Mouse (Mus musculus) heart, embryonic 16.5 days (tissue): ENCODE results near the gene Gm21900. TPM values are rescaled to one million over a fixed set of nuclear protein-coding genes. Genes with fewer than 3 reads are reported as not detected.
"Not testable (repeated sequence)": the region's sequence is repeated elsewhere in the genome, so short reads cannot be mapped to it uniquely, and the experiment has no call there.

Experiments
- ATAC-seq: fragments of 200-750 bp; cut with Nextera tagmentation; replicated peaks from 2 replicates; pipeline ENCODE4 v1.8.0; 2017; ENCODE audit warnings: moderate number of reproducible peaks; ENCODE audit not compliant: insufficient read depth, low FRiP score; ENCODE audit errors: extremely low read depth
- H3K27ac ChIP-seq: fragments of 300-500 bp; sonication (generic); 2 replicates; pipeline ENCODE4 v1.5.1; 2014; ENCODE audit warnings: mild to moderate bottlenecking, low read length, control low read depth, moderate library complexity
- H3K27me3 ChIP-seq: fragments of 300-500 bp; sonication (generic); 2 replicates; pipeline ENCODE4 v1.6.1; 2014; ENCODE audit warnings: low read length, mixed read lengths; ENCODE audit not compliant: control insufficient read depth, insufficient read depth
- H3K36me3 ChIP-seq: fragments of 300-500 bp; sonication (generic); 2 replicates; pipeline ENCODE4 v1.6.1; 2014; ENCODE audit not compliant: control insufficient read depth, insufficient read depth
- H3K4me1 ChIP-seq: fragments of 300-500 bp; sonication (generic); 2 replicates; pipeline ENCODE4 v1.6.1; 2014; ENCODE audit warnings: low read length, mixed read lengths; ENCODE audit not compliant: control insufficient read depth, insufficient read depth
- H3K4me2 ChIP-seq: fragments of 300-500 bp; sonication (generic); 2 replicates; pipeline ENCODE4 v1.6.1; 2014; ENCODE audit warnings: low read depth, mild to moderate bottlenecking, control low read depth, low read length
- H3K4me3 ChIP-seq: fragments of 300-500 bp; sonication (generic); 2 replicates; pipeline ENCODE4 v1.5.1; 2014; ENCODE audit warnings: mild to moderate bottlenecking, control low read depth, low read length
- H3K9ac ChIP-seq: fragments of 300-500 bp; sonication (generic); 2 replicates; pipeline ENCODE4 v1.6.1; 2014; ENCODE audit warnings: low read length, control low read depth
- H3K9me3 ChIP-seq: fragments of 300-500 bp; sonication (generic); replicated peaks from 2 replicates; pipeline ENCODE4 v1.6.1; 2016; ENCODE audit warnings: low read length; ENCODE audit not compliant: control insufficient read depth
- whole genome bisulfite sequencing: fragments of 180-500 bp; shearing (Covaris S2); extraction: QIAGEN DNeasy Blood & Tissue Kit; methylation state at CpG from one replicate; pipeline ENCODE4 v1.1.7; 2014; 5-methylcytosine and 5-hydroxymethylcytosine counted together
- polyA plus RNA-seq: library from polyadenylated mRNA; unstranded; fragments of >200 nt; fragmentation: Nextera tagmentation; extraction: Ambion mirVana; gene quantifications from 2 replicates; pipeline ENCODE4 v1.2.1, GENCODE M21; 2015

Gm21900 gene
- polyA plus RNA-seq = not detected in 2 replicates

GRCm38 (mm10) chrY:10616061-10616460 is at the start of gene Gm21900:
TSS of gene Gm21900 (plus strand) at chrY:10616361.
- H3K4me1 ChIP-seq, H3K27ac ChIP-seq, H3K9me3 ChIP-seq, H3K27me3 ChIP-seq, H3K4me3 ChIP-seq, H3K9ac ChIP-seq, H3K4me2 ChIP-seq, ATAC-seq, H3K36me3 ChIP-seq: not testable (repeated sequence)
- 55% methylated on average over 4 of the region's 4 CpGs for WGBS

- not testable (repeated sequence) for H3K36me3 ChIP-seq, H3K9me3 ChIP-seq, H3K9ac ChIP-seq, H3K27ac ChIP-seq, H3K27me3 ChIP-seq, H3K4me3 ChIP-seq, ATAC-seq, H3K4me1 ChIP-seq, H3K4me2 ChIP-seq
- WGBS = no CpG with 5 or more reads among the region's 25 CpGs
Measured at GRCm38 (mm10) chrY:10643516-10643915, 27.4 kb downstream of the Gm21900 start.

Other genes with a start within 250 kb of the Gm21900 start
- not detected in 2 replicates for gene Gm28510, start 203.6 kb upstream of the Gm21900 start, polyA plus RNA-seq
- gene Gm20737, start 80.3 kb upstream of the Gm21900 start, polyA plus RNA-seq = not detected in 2 replicates
- not detected in 2 replicates for gene Gm21775, start 62.9 kb upstream of the Gm21900 start, polyA plus RNA-seq
- not detected in 2 replicates for gene Gm20777, start 136.1 kb downstream of the Gm21900 start, polyA plus RNA-seq